Comparison of ENCODE assay signal across 8 mouse cellular contexts in genomic region chr13:21715131-21715863, GRCm38 (mm10). TPM values are rescaled to one million over a fixed set of nuclear protein-coding genes. Genes with fewer than 3 reads are reported as not detected.
DNase-seq lines count a peak whose midpoint lies in the region; ATAC-seq and TF ChIP-seq lines count a peak whose summit lies in the region.

No protein-coding gene starts in this region.

- intact Hi-C loops in heart, adult 2 months (cut with DNase I): loop anchor here (1.0 to 10.0 kb wide), 6 partner anchors 19 to 1980 kb away; partner anchors contain the start of genes Hist1h1t, Hist1h4c and Hist1h4d

- peak overlapping the region; percentile 54 for H3K4me3 ChIP-seq in heart, adult 2 months
- H3K4me3 ChIP-seq in brown adipose tissue, adult 24 weeks (ENCODE audit: insufficient read depth, low read depth, low read length): peak overlapping the region; percentile 46
- peak overlapping the region; percentile 37 to 38 for H3K4me3 ChIP-seq in heart, embryonic 14.5 days (ENCODE audit: control insufficient read depth in 1 of 2, insufficient read depth in 1 of 2, low read depth in 1 of 2, low read length in 2 of 2)
- peak overlapping the region; percentile 62 for H3K4me3 ChIP-seq in liver, embryonic 15.5 days (replicated peaks)

- ATAC-seq in heart, embryonic 14.5 days (ENCODE audit: insufficient number of reproducible peaks, insufficient read depth, low FRiP score, low read depth): no peak
- ATAC-seq in liver, embryonic 15.5 days (ENCODE audit: insufficient read depth): peak; percentile 2

- no peaks in the 10 kb centered on the region for H3K79me2 ChIP-seq in heart, adult 2 months (replicated peaks; ENCODE audit: control insufficient read depth, insufficient read depth, low read length)

- H3K36me3 ChIP-seq in heart, adult 2 months (ENCODE audit: control insufficient read depth, insufficient read depth, low read length): peaks cover 2% of the 10 kb centered on the region; the same call in 1 of the 2 replicates
- no peaks in the 10 kb centered on the region for H3K36me3 ChIP-seq in heart, embryonic 14.5 days (ENCODE audit: control insufficient read depth, insufficient read depth, low read length)
- no peaks in the 10 kb centered on the region for H3K36me3 ChIP-seq in liver, embryonic 15.5 days (replicated peaks)
- no peaks in the 10 kb centered on the region for H3K36me3 ChIP-seq in splenic B cell, adult 2 months (ENCODE audit: control insufficient read depth, insufficient read depth, low read length, poor library complexity, severe bottlenecking)

- H3K9me3 ChIP-seq in heart, embryonic 14.5 days (ENCODE audit: control insufficient read depth, low read length): no peaks in the 10 kb centered on the region
- no peaks in the 10 kb centered on the region for H3K9me3 ChIP-seq in liver, embryonic 15.5 days (replicated peaks)

- H3K4me2 ChIP-seq in heart, embryonic 14.5 days (ENCODE audit: low read length): peak overlapping the region; percentile 74
- H3K4me2 ChIP-seq in liver, embryonic 15.5 days: peak overlapping the region; percentile 90

- TF ChIP-seq CTCF in heart, adult 2 months (IDR thresholded peaks at IDR 0.05): no peak

- TF ChIP-seq EP300 in heart, adult 2 months (IDR thresholded peaks at IDR 0.05; ENCODE audit: insufficient read depth, low read depth, low read length): no peak

- DNase-seq in heart, adult 2 months: no peak
- no peak for DNase-seq in heart, adult 8-10 months (ENCODE audit: low spot score)
- DNase-seq in 3T3-L1 (ENCODE audit: low read depth, low spot score): peak; percentile 70
- DNase-seq in splenic B cell, adult 2 months (ENCODE audit: low read depth, low spot score): peak; percentile 27
- no peak for DNase-seq in cerebellum, adult 11 months

- under 1% methylated on average over 22 of the region's 22 CpGs for WGBS in heart, adult 2 months
- WGBS in heart, embryonic 14.5 days: 1% methylated on average over 21 of the region's 22 CpGs
- WGBS in liver, embryonic 15.5 days (ENCODE audit: insufficient replicate concordance): under 1% methylated on average over 22 of the region's 22 CpGs

- no peak overlapping the region; the same call in 1 of the 2 replicates for H3K27ac ChIP-seq in heart, adult 2 months
- no peak overlapping the region for H3K27ac ChIP-seq in brown adipose tissue, adult 24 weeks (replicated peaks; ENCODE audit: low read depth, low read length)
- peak overlapping the region; percentile 83 to 92 for H3K27ac ChIP-seq in heart, embryonic 14.5 days (replicated peaks in 1 of 2; ENCODE audit: control insufficient read depth in 1 of 2, insufficient read depth in 1 of 2, low read depth in 2 of 2, low read length in 2 of 2)
- peak overlapping the region; percentile 95 for H3K27ac ChIP-seq in liver, embryonic 15.5 days (replicated peaks)

- H3K4me1 ChIP-seq in heart, adult 2 months (ENCODE audit: control insufficient read depth, insufficient read depth, low read length): peaks cover 1% of the 10 kb centered on the region
- peaks cover 7% of the 10 kb centered on the region; the same call in 1 of the 2 replicates for H3K4me1 ChIP-seq in brown adipose tissue, adult 24 weeks (ENCODE audit: control insufficient read depth, insufficient read depth, insufficient read length, low read length)
- peaks cover 3 to 17% of the 10 kb centered on the region in 2 experiments; a peak in 3 of 4 replicates for H3K4me1 ChIP-seq in heart, embryonic 14.5 days (ENCODE audit: control insufficient read depth in 2 of 2, insufficient read depth in 2 of 2, low read length in 2 of 2)
- peaks cover 57% of the 10 kb centered on the region for H3K4me1 ChIP-seq in liver, embryonic 15.5 days (replicated peaks)

- H3K9ac ChIP-seq in heart, adult 2 months (ENCODE audit: low read depth, low read length): no peak overlapping the region; the same call in none of the 2 replicates
- peak overlapping the region; percentile 75 for H3K9ac ChIP-seq in heart, embryonic 14.5 days (ENCODE audit: low read length)
- H3K9ac ChIP-seq in liver, embryonic 15.5 days: peak overlapping the region; percentile 81

- H3K27me3 ChIP-seq in heart, adult 2 months (ENCODE audit: control insufficient read depth, insufficient read depth, low read length): no peaks in the 10 kb centered on the region
- no peaks in the 10 kb centered on the region for H3K27me3 ChIP-seq in heart, embryonic 14.5 days (ENCODE audit: control insufficient read depth, insufficient read depth, low read length)
- no peaks in the 10 kb centered on the region for H3K27me3 ChIP-seq in liver, embryonic 15.5 days
- no peaks in the 10 kb centered on the region for H3K27me3 ChIP-seq in splenic B cell, adult 2 months (ENCODE audit: control insufficient read depth, insufficient read depth, low read length, poor library complexity, severe bottlenecking)

- TF ChIP-seq POLR2A in heart, adult 2 months (IDR thresholded peaks at IDR 0.05; ENCODE audit: insufficient read depth, low read depth, low read length): no peak

RNA-seq across cellular contexts. Expression of gene Hist1h2bl, which starts 0.6 kb away (rescaled TPM):
- 10 to 100 TPM; 10.5 to 12.9 TPM for total RNA-seq in heart, adult 2 months (2021)
- not detected in 2 replicates for polyA plus RNA-seq in heart, adult 2 months (2012; rRNA removed)
- 10 to 100 TPM in 1 of 4 experiments, 1 to 10 TPM in 3; 5.4 to 11.8 (median 8.0) TPM for total RNA-seq in heart, adult 8-10 months (2022)
- polyA plus RNA-seq in brown adipose tissue, adult 24 weeks (2012; ENCODE audit: insufficient read depth, insufficient read length, missing spikeins): not detected in 2 replicates
- 1.2 and 1.4 TPM in 2 replicates for polyA plus RNA-seq in heart, embryonic 14.5 days (2014; fragmentation: Nextera tagmentation; extraction: Ambion mirVana)
- polyA plus RNA-seq in liver, embryonic 15.5 days (2015; fragmentation: Nextera tagmentation; extraction: Ambion mirVana): 3.2 and 3.4 TPM in 2 replicates

RNA-seq across cellular contexts. Expression of gene Hist1h2ai, which starts 0.9 kb away (rescaled TPM):
- 1 to 10 TPM; 3.5 to 9.1 TPM for total RNA-seq in heart, adult 2 months (2021)
- polyA plus RNA-seq in heart, adult 2 months (2012; rRNA removed): 1.6 TPM in 1 of 2 replicates, not detected in the other
- total RNA-seq in heart, adult 8-10 months (2022): 10 to 100 TPM in 2 of 4 experiments, 1 to 10 TPM in 1, not detected in 1; 1.1 to 17.1 (median 12.1) TPM
- not detected in 2 replicates for polyA plus RNA-seq in brown adipose tissue, adult 24 weeks (2012; ENCODE audit: insufficient read depth, insufficient read length, missing spikeins)
- polyA plus RNA-seq in heart, embryonic 14.5 days (2014; fragmentation: Nextera tagmentation; extraction: Ambion mirVana): 12.2 and 15.1 TPM in 2 replicates
- 6.7 and 19.9 TPM in 2 replicates for polyA plus RNA-seq in liver, embryonic 15.5 days (2015; fragmentation: Nextera tagmentation; extraction: Ambion mirVana)

RNA-seq across cellular contexts. Expression of gene Hist1h3h, which starts 2.2 kb away (rescaled TPM):
- total RNA-seq in heart, adult 2 months (2021): 1 to 10 TPM; 5.5 to 9.1 TPM
- not detected in 2 replicates for polyA plus RNA-seq in heart, adult 2 months (2012; rRNA removed)
- 10 to 100 TPM in 2 of 4 experiments, 1 to 10 TPM in 2; 5.0 to 19.2 (median 10.1) TPM for total RNA-seq in heart, adult 8-10 months (2022)
- polyA plus RNA-seq in brown adipose tissue, adult 24 weeks (2012; ENCODE audit: insufficient read depth, insufficient read length, missing spikeins): not detected in 2 replicates
- polyA plus RNA-seq in heart, embryonic 14.5 days (2014; fragmentation: Nextera tagmentation; extraction: Ambion mirVana): 2.4 and 4.4 TPM in 2 replicates
- polyA plus RNA-seq in liver, embryonic 15.5 days (2015; fragmentation: Nextera tagmentation; extraction: Ambion mirVana): 4.3 and 10.4 TPM in 2 replicates

RNA-seq across cellular contexts. Expression of gene Hist1h2bm, which starts 6.5 kb away (rescaled TPM):
- total RNA-seq in heart, adult 2 months (2021): 1 to 10 TPM in 1 of 2 experiments, under 1 TPM in 1; 0.78 to 2.8 TPM
- polyA plus RNA-seq in heart, adult 2 months (2012; rRNA removed): 0.27 TPM in 1 of 2 replicates, not detected in the other
- 1 to 10 TPM in 2 of 4 experiments, under 1 TPM in 1, not detected in 1; 0.94 to 3.0 (median 1.8) TPM for total RNA-seq in heart, adult 8-10 months (2022)
- polyA plus RNA-seq in brown adipose tissue, adult 24 weeks (2012; ENCODE audit: insufficient read depth, insufficient read length, missing spikeins): not detected in 2 replicates
- polyA plus RNA-seq in heart, embryonic 14.5 days (2014; fragmentation: Nextera tagmentation; extraction: Ambion mirVana): 1.00 TPM in 2 replicates
- polyA plus RNA-seq in liver, embryonic 15.5 days (2015; fragmentation: Nextera tagmentation; extraction: Ambion mirVana): 7.6 and 8.8 TPM in 2 replicates

RNA-seq across cellular contexts. Expression of gene Olfr1359, which starts 17.4 kb away (rescaled TPM):
- not detected for total RNA-seq in heart, adult 2 months (2021)
- polyA plus RNA-seq in heart, adult 2 months (2012; rRNA removed): not detected in 2 replicates
- not detected for total RNA-seq in heart, adult 8-10 months (2022)
- not detected in 2 replicates for polyA plus RNA-seq in brown adipose tissue, adult 24 weeks (2012; ENCODE audit: insufficient read depth, insufficient read length, missing spikeins)
- polyA plus RNA-seq in heart, embryonic 14.5 days (2014; fragmentation: Nextera tagmentation; extraction: Ambion mirVana): not detected in 2 replicates
- not detected in 2 replicates for polyA plus RNA-seq in liver, embryonic 15.5 days (2015; fragmentation: Nextera tagmentation; extraction: Ambion mirVana)

Comparison
In these comparisons a context has a peak if more than half of its experiments do, and no peak if none do; other contexts are left out.
1. H3K27ac ChIP-seq: peak in heart, embryonic 14.5 days (2 of 2) and liver, embryonic 15.5 days (single experiment); none in heart, adult 2 months (single experiment) and brown adipose tissue, adult 24 weeks (single experiment).
2. DNase-seq: peak in 3T3-L1 (single experiment) and splenic B cell, adult 2 months (single experiment); none in heart, adult 2 months (0 of 2), heart, adult 8-10 months (single experiment) and cerebellum, adult 11 months (single experiment).
3. Peak in every context shown above with its lines, with median percentiles within 50 percentile points of each other: H3K4me3 ChIP-seq.